Mouse (Mus musculus) CD8-positive naive resting alpha-beta T cell, adult 57 days (primary cell): ENCODE measurements around the gene Gm9732. TPM values are rescaled to one million over a fixed set of nuclear protein-coding genes. Genes with fewer than 3 reads are reported as not detected.

ENCODE experiments used
- total RNA-seq: library from RNA; stranded (reverse); gene quantifications from one replicate; pipeline ENCODE4 v1.2.4, GENCODE M21; 2023

The Gm9732 gene
- total RNA-seq, result not detected

DNA sequence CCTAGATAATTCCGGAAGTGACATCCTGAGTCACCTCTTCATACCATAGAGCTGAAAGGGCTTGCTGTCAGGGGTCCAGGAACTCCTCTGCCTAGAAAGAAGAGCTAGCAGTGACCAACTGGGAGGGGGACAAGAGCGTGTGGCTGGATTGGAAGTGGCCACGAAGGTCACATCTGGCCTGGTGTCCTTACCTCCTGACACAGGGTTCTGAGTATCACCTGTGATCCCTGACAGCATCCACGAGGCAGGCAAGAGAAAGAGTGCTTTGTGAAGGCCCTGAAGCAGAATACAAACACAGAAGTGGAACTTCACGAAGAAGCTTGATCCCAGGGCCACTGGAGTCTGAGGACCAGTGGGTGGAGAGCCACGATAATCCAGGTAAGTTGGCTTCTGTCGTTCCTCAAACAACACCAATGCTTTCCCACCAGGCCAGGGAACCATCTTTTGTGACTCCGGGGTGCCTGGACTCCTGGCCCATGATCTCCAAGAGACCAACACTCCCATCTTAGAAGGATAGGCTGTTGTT is at the start of gene Gm9732:
Gene Gm9732 (plus strand): TSS at position 51 of the 526 bp plus-strand sequence.

DNA sequence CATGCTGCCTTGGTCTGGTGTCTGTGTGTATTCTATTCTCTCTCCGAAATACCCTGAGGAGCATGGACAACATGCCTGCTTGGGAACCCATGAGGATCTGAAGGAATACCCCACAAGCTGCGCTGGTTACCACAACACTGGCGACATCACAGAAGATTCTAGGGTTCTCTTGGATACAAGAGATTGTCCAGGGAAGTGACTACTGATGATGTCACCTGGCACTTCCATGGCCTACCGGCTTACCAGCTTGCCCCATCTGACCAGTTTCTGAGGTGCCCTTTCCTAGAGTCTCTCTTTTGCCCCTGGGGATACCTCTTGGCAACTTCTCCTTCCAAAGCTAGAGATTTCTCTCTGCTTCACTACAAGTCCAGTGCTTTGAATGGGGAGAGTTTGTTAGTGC is 39.6 kb upstream of the Gm9732 start, which contains the start of gene Gm8122:
Gene Gm8122 (minus strand): TSS at position 101 of the 400 bp plus-strand sequence.

DNA sequence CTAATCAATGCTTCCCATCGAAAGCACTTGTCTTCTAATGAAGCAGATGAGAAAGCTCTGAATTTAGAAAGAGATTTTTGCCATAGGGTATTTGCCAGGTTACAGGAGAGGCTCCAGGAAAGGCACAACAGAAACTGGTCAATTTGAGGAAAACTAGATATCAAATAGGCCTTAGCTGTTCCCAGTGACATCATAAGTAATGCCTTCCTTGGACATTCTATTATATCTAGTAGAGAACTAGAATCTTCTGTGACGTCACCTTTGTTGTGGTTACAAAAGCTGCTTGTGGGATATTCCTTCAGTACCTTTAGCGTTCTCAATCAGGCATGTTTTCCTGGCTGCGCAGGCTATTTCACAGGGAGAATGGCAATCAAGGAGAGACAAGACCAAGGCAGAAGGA is 16.5 kb upstream of the Gm9732 start, which contains the start of gene Gm8126:
Gene Gm8126 (plus strand): TSS at position 301 of the 400 bp plus-strand sequence.

DNA sequence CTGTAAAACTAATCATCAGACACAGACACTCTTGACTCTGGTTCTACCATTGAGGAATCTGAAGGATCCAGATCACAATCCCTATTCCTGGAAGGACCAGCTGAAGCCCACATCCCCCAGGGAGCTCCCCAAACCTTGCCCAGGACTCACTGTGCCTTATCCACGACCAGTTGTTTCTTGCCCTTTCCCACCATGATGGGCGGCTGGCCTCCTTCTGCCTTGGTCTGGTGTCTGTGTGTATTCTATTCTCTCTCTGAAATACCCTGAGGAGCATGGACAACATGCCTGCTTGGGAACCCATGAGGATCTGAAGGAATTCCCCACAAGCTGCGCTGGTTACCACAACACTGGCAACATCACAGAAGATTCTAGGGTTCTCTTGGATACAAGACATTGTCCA is 18.7 kb downstream of the Gm9732 start, which contains the start of gene Gm8127:
Gene Gm8127 (minus strand): TSS at position 330 of the 400 bp plus-strand sequence.

DNA sequence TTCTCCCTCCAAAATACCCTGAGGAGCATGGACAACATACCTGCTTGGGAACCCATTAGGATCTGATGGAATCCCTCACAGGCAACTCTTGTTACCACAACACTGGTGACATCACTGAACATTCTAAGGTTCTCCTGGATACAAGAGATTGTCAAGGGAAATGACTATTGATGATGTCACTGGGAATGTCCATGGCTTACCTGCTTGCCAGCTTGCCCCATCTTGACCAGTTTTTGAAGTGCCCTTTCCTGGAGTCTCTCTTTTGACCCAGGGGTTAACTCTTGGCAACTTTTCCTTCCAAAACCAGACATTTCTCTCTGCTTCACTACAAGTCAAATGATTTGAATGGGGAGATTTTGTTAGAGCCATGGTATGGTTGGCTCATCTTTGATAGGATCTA is 72.9 kb downstream of the Gm9732 start, which contains the start of gene 1700001F09Rik:
Gene 1700001F09Rik (minus strand): TSS at position 101 of the 400 bp plus-strand sequence.

Other genes with a start within 250 kb of the Gm9732 start
- gene Gm8094, start 198.4 kb upstream of the Gm9732 start, total RNA-seq, result not detected
- not detected for gene Gm8104, start 174.4 kb upstream of the Gm9732 start, total RNA-seq
- not detected for gene Gm7233, start 95.2 kb upstream of the Gm9732 start, total RNA-seq
- gene Gm8122, start 39.7 kb upstream of the Gm9732 start, total RNA-seq, result not detected
- gene Gm8126, start 16.4 kb upstream of the Gm9732 start, total RNA-seq, result not detected
- not detected for gene Gm8127, start 18.8 kb downstream of the Gm9732 start, total RNA-seq
- not detected for gene 1700001F09Rik, start 72.8 kb downstream of the Gm9732 start, total RNA-seq
- not detected for gene Gm8138, start 141.3 kb downstream of the Gm9732 start, total RNA-seq